Mouse (Mus musculus): ENCODE results near the gene R3hdml.

Gene R3hdml

DNA sequence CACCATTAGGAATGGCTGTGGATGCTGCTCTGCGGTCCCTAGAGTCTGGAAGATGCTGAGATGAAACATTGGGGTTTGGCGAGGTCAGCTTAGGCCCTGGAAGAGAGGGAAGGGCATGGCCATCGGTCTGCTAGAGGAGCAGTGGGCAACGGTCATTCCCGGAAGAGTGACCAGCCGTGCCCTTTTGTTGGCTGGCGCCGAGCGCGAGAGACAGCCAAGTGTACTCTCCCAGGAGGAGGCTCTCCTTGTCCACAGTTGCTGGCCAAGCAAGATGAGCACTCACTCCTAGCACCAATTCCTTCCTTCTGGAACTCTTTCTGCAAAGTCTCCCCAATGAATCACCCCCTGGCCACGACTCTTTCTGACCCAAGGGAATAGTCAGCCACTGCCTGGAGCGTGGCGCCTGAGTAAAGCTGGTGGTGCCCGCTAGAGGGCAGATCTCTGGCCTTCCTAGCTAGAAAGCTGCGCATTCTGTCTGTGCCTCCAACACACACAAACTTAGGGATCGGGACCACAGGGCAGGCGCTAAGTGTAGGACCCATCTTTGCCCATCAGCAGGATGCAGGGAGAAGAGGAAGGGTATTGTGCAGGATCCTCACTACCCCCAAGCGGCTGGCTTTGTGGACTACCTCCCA is 11.8 kb upstream of the R3hdml start:
- peak; percentile 35 for DNase-seq

DNA sequence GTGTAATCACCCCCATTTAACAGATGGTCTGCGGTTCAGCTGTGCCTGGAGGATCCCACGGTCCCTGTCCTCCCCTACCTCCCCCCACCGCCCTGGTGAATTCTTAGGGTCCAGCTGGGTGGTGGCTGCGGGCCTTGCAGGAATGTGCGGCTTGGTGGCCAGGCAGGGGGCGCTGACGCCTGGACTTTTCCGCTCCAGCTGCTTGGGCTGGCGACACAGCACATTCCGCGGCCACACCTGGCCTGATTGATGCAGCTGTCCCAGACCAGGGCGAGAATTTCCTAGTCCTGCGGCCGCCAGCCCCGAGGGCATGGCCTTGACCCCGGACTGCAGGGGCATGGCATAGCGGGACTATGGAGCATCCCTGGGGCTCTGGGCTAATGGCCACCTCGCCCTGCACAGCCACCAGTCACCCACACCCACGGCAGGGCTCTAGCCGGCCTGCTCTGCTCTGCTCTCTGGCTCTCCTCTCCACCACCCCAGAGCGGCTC is 10.5 kb upstream of the R3hdml start:
- peak; percentile 46 for DNase-seq

DNA sequence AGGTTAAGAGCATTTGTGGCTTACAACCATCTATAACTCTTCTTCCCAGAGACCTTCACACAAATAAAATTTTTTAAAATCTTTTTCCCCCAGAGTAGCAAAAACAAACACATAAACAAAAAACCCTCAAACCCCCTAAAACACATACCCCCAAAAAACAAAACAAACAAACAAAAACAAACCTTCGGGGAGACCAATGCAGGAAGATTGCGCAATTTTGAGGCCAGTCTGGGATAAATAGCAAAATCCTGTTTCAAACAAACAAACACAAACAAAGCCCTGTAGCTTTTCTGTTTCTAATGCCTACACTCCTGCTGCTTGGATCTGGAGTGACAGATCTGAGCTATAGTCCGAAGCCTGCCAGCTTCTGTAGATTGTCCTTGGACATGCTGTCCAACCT is 4.8 kb upstream of the R3hdml start:
- DNase-seq, result no peak

DNA sequence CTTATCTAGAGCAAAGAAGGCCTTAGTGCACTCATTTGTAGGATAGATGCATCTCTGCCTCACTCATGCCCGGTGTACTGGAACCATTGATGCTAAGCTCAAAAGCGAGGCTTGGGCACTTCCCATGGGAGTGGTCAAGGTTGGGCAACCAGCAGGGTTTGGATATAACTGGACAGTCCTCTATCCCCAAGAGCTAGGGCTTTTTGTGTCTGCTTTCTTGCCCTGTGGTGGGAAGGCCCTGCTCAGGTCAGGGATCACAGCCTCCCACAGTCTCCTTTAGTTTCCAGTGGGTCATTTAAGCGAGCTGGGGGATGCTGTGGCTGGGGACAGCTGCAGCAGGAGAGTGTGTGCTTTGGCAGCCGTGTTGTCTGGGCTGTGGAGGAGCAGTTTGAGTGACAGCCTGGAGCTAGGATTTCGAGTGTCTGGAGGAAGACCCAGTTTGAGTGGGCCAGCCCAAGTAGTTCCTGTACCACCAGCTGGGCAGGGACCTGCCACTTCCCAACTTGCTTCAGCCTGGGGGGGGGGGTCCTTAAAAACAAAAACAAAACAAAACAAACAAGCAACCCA is 2.3 kb upstream of the R3hdml start:
- DNase-seq, result no peak

DNA sequence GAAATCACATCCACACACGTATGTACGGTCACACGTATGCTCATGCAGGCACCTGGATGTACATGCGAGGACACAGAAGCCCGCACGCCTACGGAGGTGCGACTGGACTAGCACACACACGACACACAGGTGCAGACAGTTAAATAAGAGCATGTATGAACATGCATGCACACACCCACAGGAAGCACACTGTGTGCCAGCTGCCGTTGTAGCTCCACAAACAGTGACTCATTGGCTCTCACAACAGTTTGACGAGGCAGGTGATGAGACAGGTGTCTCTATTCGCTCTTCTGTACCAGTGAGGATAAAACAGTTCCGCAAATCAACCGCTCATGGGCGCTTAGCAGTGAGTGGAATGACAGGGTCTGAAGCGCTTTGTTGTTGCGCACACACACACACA is 1.5 kb upstream of the R3hdml start:
- DNase-seq, result no peak

DNA sequence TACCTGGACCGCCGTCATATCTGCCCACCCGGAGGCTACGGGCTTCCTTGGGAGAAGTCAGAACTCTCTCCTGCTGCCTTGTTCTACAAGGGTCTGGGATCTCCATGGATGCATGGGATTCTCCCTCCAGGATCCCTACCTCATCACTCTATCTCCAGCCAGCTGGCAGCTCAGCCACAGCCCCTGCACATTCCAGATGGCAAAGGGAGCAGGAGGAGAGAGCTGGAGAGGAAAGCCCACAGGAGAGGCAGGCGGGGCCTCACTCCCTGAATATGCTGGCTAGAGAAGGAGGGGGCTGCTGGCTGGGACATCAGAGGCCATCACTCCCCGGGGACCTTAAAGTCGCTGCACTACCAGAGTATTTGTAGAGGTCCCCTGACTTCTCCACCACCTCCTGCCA is 767 bp upstream of the R3hdml start:
- no peak for DNase-seq

DNA sequence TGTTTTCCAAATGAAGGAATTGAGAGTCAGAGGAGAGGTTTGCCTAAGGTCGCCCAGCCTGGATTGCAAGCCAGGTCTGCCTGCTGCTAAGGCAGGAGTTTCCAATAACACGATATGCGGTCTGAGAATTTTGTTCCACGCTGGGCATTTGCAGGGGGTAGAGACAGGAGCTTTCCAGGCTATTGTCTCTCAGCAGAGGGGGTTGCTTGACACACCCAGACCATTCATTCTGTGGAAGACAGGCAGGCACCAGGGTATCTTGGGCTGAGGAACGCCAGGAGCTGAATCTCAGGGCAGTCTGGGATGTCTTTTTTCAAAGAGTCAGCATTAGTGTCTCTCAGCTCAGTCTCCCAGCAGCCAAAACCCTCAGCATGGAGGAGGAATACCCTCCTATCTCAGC is 913 bp downstream of the R3hdml start:
- no peak for DNase-seq

DNA sequence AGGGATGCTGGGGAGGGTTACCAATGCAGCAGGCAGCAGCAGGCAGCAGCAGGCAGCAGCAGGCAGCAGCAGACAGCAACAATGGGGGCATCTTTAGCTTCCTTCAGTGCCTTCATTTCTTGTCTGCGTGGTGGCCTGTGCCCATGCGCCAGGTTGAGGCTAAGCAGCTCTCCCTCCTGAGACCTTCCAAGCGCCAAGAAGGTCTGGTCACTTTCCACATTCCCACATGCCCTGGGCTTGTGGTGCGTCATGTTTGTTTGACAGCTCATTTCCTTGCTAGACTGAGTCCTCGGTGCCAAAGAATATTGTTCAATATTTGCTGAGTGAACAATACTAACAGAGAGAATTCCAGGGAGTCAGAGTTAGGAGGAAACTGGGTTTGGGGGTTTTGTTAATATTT is 1.9 kb downstream of the R3hdml start:
- no peak for DNase-seq

DNA sequence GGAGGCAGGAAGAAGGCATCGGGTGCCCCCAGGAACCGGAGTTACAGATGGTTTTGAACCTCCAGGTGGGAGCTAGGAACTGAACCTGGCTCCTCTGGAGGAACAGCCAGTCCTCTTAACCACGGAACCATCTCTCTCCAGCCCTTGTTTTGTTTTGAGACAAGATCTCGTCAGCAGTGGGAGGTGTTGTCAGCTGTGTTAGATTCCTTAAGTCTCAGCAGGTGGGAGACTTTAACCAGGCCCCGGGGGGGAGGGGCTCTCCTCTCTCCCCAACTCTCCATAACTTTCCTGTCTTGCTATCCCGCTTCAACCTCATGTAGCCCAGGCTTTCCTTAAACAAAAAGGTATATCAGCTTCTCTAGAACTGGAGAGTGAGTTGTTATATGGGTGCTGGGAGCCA is 2.3 kb downstream of the R3hdml start:
- no peak for DNase-seq

DNA sequence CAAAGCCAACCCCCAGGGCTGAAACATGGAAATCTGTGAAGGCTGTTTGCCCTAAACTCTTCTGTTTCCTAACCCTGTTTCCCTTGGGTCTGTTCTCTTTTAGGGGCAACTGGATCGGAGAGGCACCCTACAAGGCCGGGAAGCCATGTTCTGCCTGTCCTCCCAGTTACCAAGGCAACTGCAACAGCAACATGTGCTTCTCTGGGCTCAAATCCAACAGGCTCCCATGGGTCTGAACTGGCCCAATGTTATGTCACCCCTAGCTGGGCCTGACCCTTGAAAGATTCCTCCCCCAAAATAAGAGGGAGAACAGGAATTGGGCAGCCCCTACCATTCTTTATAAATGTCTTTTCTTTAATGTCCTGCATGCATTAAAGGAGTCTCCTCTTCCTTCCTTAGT is 10.1 kb downstream of the R3hdml start:
- no peak for DNase-seq

DNA sequence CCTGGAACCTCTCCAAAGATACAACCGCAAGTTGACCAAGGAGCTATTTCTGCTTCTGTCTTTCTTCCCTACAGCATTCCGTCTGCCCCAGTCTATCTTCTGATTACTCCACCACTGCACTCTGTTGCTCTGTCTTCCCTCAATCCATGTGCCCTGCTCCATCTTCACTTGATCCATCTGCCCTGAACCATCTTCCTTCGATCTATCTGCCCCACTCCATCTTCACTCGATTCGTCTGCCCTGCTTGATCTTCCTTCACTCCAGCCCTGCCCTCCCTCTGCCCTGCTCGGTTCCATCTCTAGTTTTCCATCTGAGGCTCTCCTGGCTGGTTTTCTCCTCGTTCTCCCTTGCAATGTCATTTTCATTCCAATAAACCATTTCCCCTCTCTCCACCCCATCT is 11.1 kb downstream of the R3hdml start:
- DNase-seq, result no peak

DNA sequence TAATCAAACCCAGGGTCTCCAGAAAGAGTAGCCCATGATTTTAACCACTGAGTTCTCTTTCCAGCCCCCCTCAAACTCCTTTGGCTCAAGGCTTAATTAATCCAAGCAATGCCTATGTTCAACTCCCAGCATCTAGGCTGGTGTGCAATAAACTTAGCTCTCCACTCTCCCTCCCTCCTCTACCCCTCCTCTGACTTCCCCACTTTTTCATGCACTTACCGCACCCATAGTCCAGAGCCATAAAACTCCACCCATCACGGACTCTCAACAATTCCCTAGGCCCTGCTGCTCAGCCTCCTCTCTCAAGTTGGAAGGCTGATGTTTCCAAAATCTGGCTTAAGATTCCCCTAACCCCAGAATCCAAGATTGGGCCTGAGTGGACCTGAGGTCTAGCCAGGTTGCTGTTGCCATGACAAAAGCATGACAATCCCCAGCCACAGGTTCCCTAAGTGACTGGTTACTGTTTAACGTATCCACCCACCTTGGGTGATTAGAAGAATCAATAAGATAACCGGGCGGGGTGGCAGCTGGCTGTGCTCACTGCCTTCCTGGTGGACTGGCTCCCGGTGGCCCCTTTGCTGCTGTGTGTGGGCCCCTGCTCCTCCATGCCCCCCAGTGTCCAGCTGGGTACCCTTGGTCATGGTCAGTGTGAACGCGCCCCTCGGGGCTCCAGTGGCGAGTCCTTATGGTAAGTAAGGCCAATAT is 14.3 kb downstream of the R3hdml start, which contains the start of gene Hnf4a:
TSS of gene Hnf4a (plus strand) at position 509 of the 705 bp plus-strand sequence.
- no peak for DNase-seq

DNA sequence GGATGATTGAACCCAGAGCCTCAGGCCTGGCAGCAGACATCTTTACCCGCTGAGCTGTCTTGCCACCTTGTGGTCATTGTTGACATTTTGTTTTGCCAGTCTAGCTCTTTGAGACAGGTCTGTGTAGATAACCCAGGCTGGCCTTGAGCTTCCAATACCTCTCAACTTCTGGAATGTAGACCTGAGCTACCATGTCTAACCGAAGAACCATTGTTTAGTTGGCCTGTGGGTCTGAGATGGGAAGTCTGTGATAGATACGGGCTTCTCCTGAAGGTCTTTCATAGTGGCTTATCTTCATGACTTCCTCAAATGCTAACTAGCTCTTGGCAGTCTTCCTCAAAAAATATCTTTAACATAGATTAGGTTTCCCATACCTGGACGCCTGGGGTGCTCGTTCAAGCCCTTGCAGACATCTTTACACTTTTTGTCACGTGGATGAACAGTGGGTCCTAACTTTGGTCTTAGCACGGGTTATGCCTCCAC is 33.7 kb downstream of the R3hdml start:
- no peak for DNase-seq

DNA sequence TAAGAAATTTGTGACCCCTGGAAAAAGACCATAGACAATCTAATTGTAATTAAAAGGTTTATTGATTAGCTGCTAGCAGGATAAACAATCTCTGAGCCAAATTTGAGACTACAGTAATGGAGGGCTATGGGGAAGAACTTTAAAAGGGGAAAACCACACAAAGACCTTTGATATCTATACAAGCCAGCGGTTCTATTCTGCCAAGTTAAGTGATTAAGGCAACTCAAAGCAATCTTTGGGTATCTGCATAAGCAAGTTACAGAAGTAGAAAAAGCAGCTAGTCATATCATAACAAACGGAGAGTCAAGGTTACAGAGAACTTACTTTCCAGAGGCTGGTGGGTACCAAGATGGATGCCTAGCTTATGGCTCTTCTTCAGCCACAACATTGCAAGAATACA is 35.4 kb downstream of the R3hdml start:
- no peak for DNase-seq

DNA sequence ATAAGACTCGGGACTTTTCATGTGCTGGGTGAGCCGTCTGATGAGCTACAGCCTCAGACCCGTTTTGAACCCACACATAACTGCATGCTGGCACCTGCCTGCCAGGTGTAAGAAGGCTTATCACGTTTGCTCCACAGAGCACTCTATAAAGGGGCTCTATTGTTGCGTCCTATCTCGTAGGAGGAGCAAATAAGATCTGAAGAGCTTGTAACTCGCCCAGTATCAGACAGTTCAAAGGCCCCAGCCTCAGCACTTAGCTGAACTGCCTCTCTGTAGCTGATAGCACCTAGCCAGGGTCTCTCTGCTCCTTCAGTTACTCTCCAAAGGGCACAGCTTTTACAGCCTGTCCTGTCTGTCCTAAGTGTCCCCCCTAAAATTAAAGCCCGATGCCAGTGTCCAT is 38.3 kb downstream of the R3hdml start:
- no peak for DNase-seq

DNA sequence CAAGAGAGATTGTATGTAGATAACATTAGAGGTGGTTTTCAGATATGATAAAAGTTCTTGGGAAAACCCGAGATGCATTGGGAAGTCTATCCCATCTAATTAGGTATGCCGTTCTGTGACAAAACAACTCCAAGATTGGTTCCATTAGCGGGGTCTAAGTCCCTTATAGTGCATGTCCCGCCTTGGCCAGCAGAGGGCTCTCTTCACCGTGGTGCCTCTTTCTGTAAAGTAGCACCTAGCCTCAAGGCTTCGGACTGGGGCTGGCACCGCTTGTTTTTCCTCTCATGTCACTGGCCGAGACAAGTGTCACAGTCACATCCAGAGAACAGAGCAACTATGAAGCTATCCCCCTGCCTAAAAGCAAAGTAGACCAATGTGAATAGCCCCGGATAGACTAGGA is 39.8 kb downstream of the R3hdml start:
- DNase-seq, result peak; percentile 84

DNA sequence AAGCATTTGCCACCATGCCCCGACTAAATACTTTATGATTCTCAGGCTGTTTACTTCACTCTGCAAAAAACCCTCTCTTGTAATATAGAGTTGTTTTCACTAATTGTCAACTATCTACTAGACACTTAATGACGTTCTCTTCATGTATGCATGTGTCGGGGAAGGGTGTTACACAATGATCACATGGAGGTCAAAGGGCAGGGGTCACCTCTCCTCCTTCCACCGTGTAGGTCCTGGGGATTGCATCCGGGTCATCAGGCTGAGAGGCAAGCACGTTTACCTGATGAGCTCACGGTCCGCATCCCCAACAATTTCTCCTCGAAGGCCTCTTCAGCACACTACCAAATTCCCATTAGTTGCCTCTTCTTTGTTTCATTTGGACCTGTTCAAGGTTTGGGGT is 41.1 kb downstream of the R3hdml start:
- DNase-seq, result no peak

DNA sequence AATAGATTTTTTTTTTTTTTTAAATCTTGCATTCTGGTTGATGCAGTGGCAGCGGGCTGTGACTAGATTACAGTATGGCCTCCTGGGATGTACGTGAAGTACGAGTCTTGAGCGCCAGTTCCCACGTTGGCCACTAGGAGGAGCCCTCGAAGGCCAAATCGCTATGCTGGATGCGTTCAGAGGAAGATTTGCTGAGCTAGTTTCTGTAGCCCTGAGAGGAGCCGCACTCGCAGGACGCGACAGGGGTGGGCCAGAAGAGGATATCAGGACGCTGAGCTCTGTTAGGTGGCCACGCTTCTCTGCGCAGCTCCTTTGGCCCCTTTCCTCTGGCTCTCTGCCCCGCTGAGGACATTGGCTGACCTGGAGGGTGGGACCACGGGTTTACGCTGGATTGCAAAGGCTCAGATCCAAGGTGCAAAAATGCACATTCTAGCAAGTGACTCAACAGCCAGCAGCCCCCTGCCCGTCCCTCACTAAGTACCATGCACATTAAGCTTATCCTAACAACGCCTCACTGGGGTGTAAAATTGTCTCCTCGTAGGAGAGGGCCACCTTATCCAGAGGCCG is 42.9 kb downstream of the R3hdml start:
- peak; percentile 92 for DNase-seq

DNA sequence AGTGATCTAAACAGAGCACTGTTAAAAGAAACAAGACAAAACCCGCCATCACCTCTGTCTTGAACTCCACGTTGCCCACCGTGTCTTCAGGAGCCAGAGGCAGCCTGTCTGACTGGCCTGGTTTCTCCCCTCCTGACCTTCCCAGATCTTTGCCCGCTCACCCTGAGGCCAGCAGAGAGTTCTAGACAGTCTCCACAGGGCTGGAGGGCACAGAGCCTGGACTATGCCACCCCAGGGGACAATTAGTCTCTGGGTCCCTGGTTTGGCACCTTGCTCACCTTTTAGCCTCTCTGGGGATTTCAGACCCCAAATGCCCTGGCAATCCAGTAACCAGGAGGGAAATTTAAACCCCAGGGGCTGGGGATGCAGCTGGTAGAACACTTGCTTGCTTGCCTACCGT is 45.3 kb downstream of the R3hdml start:
- DNase-seq, result no peak

DNA sequence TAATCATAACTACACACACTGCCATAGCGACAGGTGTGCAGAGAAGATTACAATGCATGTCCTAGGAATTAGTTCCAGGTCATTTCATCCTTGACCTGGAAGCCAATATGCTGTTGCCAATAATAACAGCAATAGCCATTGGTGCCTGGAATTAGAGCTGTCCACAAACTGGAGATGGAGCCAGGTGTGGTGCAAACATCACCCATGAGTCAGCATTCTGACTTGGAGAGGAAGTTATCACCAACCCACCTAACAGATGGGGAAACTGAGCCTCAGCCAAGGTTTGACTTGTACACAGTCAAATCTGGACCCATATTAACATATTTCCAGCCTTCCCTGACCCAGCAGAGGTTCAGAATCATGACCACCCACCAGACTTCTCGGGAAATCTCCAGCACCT is 46.3 kb downstream of the R3hdml start:
- DNase-seq, result no peak

DNA sequence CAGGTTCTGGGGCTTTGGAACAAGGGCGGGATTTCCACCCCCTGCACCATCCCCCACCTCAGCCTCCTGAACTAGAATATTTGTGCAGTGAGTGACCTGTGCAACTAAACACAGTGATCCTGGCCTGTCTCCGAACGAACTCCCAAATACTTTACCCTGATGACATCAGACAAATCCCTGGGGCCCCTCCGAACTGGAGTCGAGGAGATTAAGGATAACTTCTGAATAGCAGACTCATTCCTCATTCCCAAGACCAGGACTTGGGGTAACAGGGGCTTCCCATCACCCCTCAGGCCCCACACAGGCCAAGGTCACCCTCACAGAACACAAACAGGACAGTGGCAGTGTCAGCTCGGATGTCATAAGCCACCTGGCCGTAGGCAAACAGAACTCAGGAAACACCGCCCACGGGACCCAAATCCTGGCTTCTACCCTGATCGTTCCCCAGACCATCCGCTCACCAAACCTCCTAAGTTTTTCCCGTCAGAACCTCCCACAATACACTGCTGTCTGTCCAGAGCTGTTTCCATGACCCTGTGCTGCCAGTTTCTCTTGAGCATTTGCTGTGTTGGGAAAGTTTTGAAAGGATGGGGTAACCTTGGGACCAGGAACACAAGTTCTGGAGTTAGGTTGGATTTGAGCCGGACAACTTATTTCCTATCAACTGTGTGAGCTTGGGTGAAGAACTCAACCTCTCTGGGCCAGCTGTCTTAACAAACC is 47.4 kb downstream of the R3hdml start:
- peak; percentile 54 for DNase-seq

DNA sequence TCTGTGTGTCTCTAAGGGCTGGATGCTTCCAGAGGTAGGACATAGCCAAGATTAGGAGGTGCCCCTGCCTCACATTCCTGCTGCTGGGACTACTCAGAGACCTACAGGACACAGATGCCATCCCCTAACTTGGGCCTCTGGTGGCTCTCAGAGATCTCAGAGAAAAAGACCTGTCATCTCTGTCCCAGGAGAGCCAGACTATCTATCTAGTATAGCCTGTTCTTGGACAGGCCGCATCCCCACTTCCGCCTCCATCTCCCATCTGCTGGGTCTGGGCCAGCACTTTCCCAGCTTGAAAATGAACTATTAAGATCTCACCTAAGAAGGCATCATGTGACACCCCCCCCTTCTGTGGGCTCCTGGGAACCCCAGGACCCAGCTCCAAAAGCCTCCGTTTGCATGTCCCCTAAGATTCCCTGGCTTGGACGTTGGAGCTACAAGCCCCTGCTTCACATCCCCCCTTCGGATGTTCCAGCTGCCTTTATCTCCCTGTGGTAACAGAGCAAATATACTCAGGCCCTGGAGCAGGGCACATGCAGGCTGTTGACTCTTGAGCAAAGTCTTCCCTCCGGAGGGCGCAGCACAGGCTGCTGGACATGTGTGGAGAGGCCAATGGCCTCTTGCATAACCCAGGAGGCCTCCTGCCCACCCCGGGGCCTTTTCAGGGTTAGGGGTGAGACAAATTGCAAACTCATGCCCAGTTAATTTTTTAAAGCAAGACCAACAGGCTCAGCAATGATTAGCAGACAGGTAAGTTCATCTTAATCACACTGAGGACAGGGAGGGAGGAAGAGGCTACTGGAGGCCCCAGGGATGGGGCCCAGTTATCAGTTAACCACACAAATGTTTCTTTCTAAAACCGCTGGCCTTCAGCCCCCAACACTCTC is 48.4 kb downstream of the R3hdml start:
- peak; percentile 80 for DNase-seq
